Mouse (Mus musculus) large intestine, adult 2 months (tissue): ENCODE results near the gene Npnt. TPM values are rescaled to one million over a fixed set of nuclear protein-coding genes. Genes with fewer than 3 reads are reported as not detected.

ENCODE experiments used
- DNase-seq: peaks from one replicate; pipeline ENCODE4 v3.0.0-alpha.2; 2012; ENCODE audit warnings: low read depth, low spot score
- WGBS: fragments of 180-500 bp; shearing (Covaris S2); methylation state at CpG from one replicate; pipeline ENCODE4 v1.1.7; 2018; 5-methylcytosine and 5-hydroxymethylcytosine counted together
- polyA plus RNA-seq: library from polyadenylated mRNA; depleted of rRNA; stranded (reverse); fragments of >200 nt; gene quantifications from 2 replicates; pipeline ENCODE4 v1.2.3, GENCODE M21; 2012

The Npnt gene
- polyA plus RNA-seq, 1 experiment: 11.8 TPM

GRCm38 (mm10) chr3:132864986-132865385 lies 85.1 kb downstream of the Npnt start:
- 77% methylated on average over 8 of the region's 8 CpGs for WGBS
- no peak for DNase-seq

GRCm38 (mm10) chr3:132864329-132864919 lies 85.7 kb downstream of the Npnt start:
- 68% methylated on average over 14 of the region's 14 CpGs for WGBS
- DNase-seq: no peak

GRCm38 (mm10) chr3:132863843-132864242 lies 86.2 kb downstream of the Npnt start:
- WGBS: 75% methylated on average over 13 of the region's 13 CpGs

GRCm38 (mm10) chr3:132860796-132861195 lies 89.3 kb downstream of the Npnt start:
- WGBS: 71% methylated on average over 8 of the region's 8 CpGs
- no peak for DNase-seq

More at GRCm38 (mm10) chr3:132863843-132864242, 86.2 kb downstream of the Npnt start:
- no peak for DNase-seq

GRCm38 (mm10) chr3:132859573-132859972 lies 90.5 kb downstream of the Npnt start:
- no peak for DNase-seq
- WGBS: 81% methylated on average over 7 of the region's 7 CpGs

GRCm38 (mm10) chr3:132858849-132859248 lies 91.2 kb downstream of the Npnt start:
- no peak for DNase-seq
- 74% methylated on average over 11 of the region's 11 CpGs for WGBS

GRCm38 (mm10) chr3:132856651-132857050 lies 93.4 kb downstream of the Npnt start:
- no peak for DNase-seq
- 53% methylated on average over 6 of the region's 6 CpGs for WGBS

- no peak for DNase-seq
- 52% methylated on average over 9 of the region's 9 CpGs for WGBS
Measured at GRCm38 (mm10) chr3:132855458-132856212, 94.5 kb downstream of the Npnt start.

GRCm38 (mm10) chr3:132854271-132854670 lies 95.8 kb downstream of the Npnt start:
- WGBS: 89% methylated on average over 9 of the region's 9 CpGs
- no peak for DNase-seq

- 64% methylated on average over 28 of the region's 28 CpGs for WGBS
- DNase-seq: no peak
Measured at GRCm38 (mm10) chr3:132851841-132852728, 98.0 kb downstream of the Npnt start.

GRCm38 (mm10) chr3:132851417-132851816 lies 98.7 kb downstream of the Npnt start:
- 62% methylated on average over 1 of the region's 1 CpGs for WGBS
- DNase-seq: no peak

- WGBS: 79% methylated on average over 2 of the region's 2 CpGs
- DNase-seq: no peak
Measured at GRCm38 (mm10) chr3:132850431-132850830, 99.7 kb downstream of the Npnt start.

GRCm38 (mm10) chr3:132849669-132850068 lies 100.4 kb downstream of the Npnt start:
- DNase-seq: no peak
- WGBS: 84% methylated on average over 7 of the region's 7 CpGs

GRCm38 (mm10) chr3:132842676-132843075 lies 107.4 kb downstream of the Npnt start:
- DNase-seq: no peak
- WGBS: 96% methylated on average over 6 of the region's 6 CpGs

GRCm38 (mm10) chr3:132839516-132839915 lies 110.6 kb downstream of the Npnt start:
- 94% methylated on average over 8 of the region's 8 CpGs for WGBS
- DNase-seq: no peak

- no peak for DNase-seq
- WGBS: 92% methylated on average over 15 of the region's 15 CpGs
Measured at GRCm38 (mm10) chr3:132838656-132839417, 111.3 kb downstream of the Npnt start.

GRCm38 (mm10) chr3:132837134-132837533 lies 113.0 kb downstream of the Npnt start:
- 81% methylated on average over 4 of the region's 4 CpGs for WGBS
- no peak for DNase-seq

- WGBS: 84% methylated on average over 6 of the region's 6 CpGs
- no peak for DNase-seq
Measured at GRCm38 (mm10) chr3:132835118-132835794, 114.8 kb downstream of the Npnt start.
